Mouse (Mus musculus) forebrain, embryonic 12.5 days (tissue): ENCODE measurements around the gene Pigk. TPM values are rescaled to one million over a fixed set of nuclear protein-coding genes. Genes with fewer than 3 reads are reported as not detected.

Source experiments
- ATAC-seq: fragments of 200-750 bp; cut with Nextera tagmentation; 2 replicates; pipeline ENCODE4 v1.8.0; 2017; ENCODE audit warnings: moderate TSS enrichment; ENCODE audit not compliant: low FRiP score
- H3K27ac ChIP-seq: fragments of 300-500 bp; sonication (generic); 2 replicates; pipeline ENCODE4 v1.5.1; 2016; ENCODE audit warnings: mild to moderate bottlenecking
- H3K27me3 ChIP-seq: fragments of 300-500 bp; sonication (generic); 2 replicates; pipeline ENCODE4 v1.6.1; 2016; ENCODE audit warnings: mild to moderate bottlenecking
- H3K36me3 ChIP-seq: fragments of 300-500 bp; sonication (generic); replicated peaks from 2 replicates; pipeline ENCODE4 v1.6.1; 2016; ENCODE audit warnings: mild to moderate bottlenecking
- H3K4me1 ChIP-seq: fragments of 300-500 bp; sonication (generic); 2 replicates; pipeline ENCODE4 v1.6.1; 2016
- H3K4me2 ChIP-seq: fragments of 300-500 bp; sonication (generic); 2 replicates; pipeline ENCODE4 v1.6.1; 2016; ENCODE audit warnings: mild to moderate bottlenecking, moderate library complexity
- H3K4me3 ChIP-seq: fragments of 300-500 bp; sonication (generic); replicated peaks from 2 replicates; pipeline ENCODE4 v1.5.1; 2016; ENCODE audit warnings: mild to moderate bottlenecking
- H3K9ac ChIP-seq: fragments of 300-500 bp; sonication (generic); 2 replicates; pipeline ENCODE4 v1.6.1; 2016; ENCODE audit warnings: mild to moderate bottlenecking
- H3K9me3 ChIP-seq: fragments of 300-500 bp; sonication (generic); 2 replicates; pipeline ENCODE4 v1.6.1; 2016
- WGBS: fragments of 180-500 bp; shearing (Covaris S2); methylation state at CpG from one replicate; pipeline ENCODE4 v1.1.7; 2016; 5-methylcytosine and 5-hydroxymethylcytosine counted together
- polyA plus RNA-seq: library from polyadenylated mRNA; unstranded; fragments of >200 nt; fragmentation: Nextera tagmentation; extraction: Ambion mirVana; gene quantifications from 2 replicates; pipeline ENCODE4 v1.2.1, GENCODE M21; 2016

Pigk gene
- polyA plus RNA-seq, 1 experiment from 2014 or later: 32.5 TPM

- H3K4me3 ChIP-seq: no peak overlapping the region
- no peaks in the 10 kb centered on the region; the same call in 1 of the 2 replicates for H3K4me1 ChIP-seq
- 72% methylated on average over 10 of the region's 10 CpGs for WGBS
- no peaks in the 10 kb centered on the region for H3K27me3 ChIP-seq
- H3K9ac ChIP-seq: no peak overlapping the region
- no peaks in the 10 kb centered on the region for H3K36me3 ChIP-seq
- no peak for ATAC-seq
- no peaks in the 10 kb centered on the region for H3K9me3 ChIP-seq
- no peak overlapping the region for H3K27ac ChIP-seq
- no peak overlapping the region for H3K4me2 ChIP-seq
Measured at GRCm38 (mm10) chr3:152919101-152919500, 205.2 kb downstream of the Pigk start.

GRCm38 (mm10) chr3:152920365-152920764 is 206.5 kb downstream of the Pigk start:
- Histone ChIP-seq H3K4me2 (no peak overlapping the region), H3K4me1 (no peaks in the 10 kb centered on the region; the same call in 1 of the 2 replicates), H3K27ac (no peak overlapping the region), H3K36me3 (no peaks in the 10 kb centered on the region), H3K9ac (no peak overlapping the region), H3K27me3 (no peaks in the 10 kb centered on the region), H3K4me3 (no peak overlapping the region), H3K9me3 (no peaks in the 10 kb centered on the region)
- WGBS: 87% methylated on average over 3 of the region's 3 CpGs
- ATAC-seq: no peak

GRCm38 (mm10) chr3:152923530-152923929 is 209.6 kb downstream of the Pigk start:
- H3K9me3 ChIP-seq: no peaks in the 10 kb centered on the region
- no peak for ATAC-seq
- H3K27me3 ChIP-seq: 0 out of 2 replicates have a peak, but pooled peaks cover 3% of the 10 kb centered on the region
- H3K4me3 ChIP-seq: no peak overlapping the region
- peaks cover 9% of the 10 kb centered on the region for H3K4me1 ChIP-seq
- H3K4me2 ChIP-seq: no peak overlapping the region
- 85% methylated on average over 15 of the region's 15 CpGs for WGBS
- no peak overlapping the region for H3K9ac ChIP-seq
- H3K27ac ChIP-seq: no peak overlapping the region
- no peaks in the 10 kb centered on the region for H3K36me3 ChIP-seq

- WGBS: 94% methylated on average over 8 of the region's 8 CpGs
- Histone ChIP-seq H3K9me3 (no peaks in the 10 kb centered on the region), H3K4me1 (peaks cover 13% of the 10 kb centered on the region), H3K4me2 (no peak overlapping the region), H3K27ac (no peak overlapping the region), H3K27me3 (0 out of 2 replicates have a peak, but pooled peaks cover 3% of the 10 kb centered on the region), H3K4me3 (no peak overlapping the region), H3K9ac (no peak overlapping the region), H3K36me3 (no peaks in the 10 kb centered on the region)
- no peak for ATAC-seq
Measured at GRCm38 (mm10) chr3:152925364-152925763, 211.5 kb downstream of the Pigk start.

DNA sequence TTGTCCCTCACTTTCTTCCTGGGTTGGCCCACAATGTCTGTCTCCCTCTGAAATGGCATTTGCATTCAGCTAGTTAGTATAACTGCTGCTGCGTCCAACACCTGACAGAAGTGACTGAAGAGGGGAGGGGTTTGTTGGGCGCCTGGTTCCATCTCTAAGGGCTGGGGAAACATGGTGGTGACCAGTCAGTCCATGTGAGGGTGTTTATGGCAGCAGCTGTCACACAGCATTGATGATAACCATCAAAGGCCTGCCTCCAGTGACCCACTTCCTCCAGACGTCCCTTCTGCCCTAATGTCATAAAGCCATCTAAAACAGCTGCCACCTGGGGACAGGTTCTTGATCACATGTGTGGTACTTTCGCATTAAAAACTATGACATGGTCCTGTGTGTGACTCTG is 212.3 kb downstream of the Pigk start:
- Histone ChIP-seq H3K9me3 (no peaks in the 10 kb centered on the region), H3K27ac (no peak overlapping the region), H3K27me3 (0 out of 2 replicates have a peak, but pooled peaks cover 3% of the 10 kb centered on the region), H3K4me2 (no peak overlapping the region), H3K36me3 (no peaks in the 10 kb centered on the region), H3K4me3 (no peak overlapping the region), H3K4me1 (peaks cover 13% of the 10 kb centered on the region), H3K9ac (no peak overlapping the region)
- WGBS: 83% methylated on average over 4 of the region's 4 CpGs
- ATAC-seq: no peak

GRCm38 (mm10) chr3:152928287-152928975 is 214.5 kb downstream of the Pigk start:
- WGBS: 55% methylated on average over 13 of the region's 13 CpGs
- Histone ChIP-seq H3K36me3 (no peaks in the 10 kb centered on the region), H3K27ac (peak overlapping the region; percentile 51; the same call in 1 of the 2 replicates), H3K4me2 (no peak overlapping the region), H3K9ac (no peak overlapping the region), H3K4me1 (peaks cover 13% of the 10 kb centered on the region), H3K4me3 (no peak overlapping the region), H3K9me3 (no peaks in the 10 kb centered on the region), H3K27me3 (0 out of 2 replicates have a peak, but pooled peaks cover 3% of the 10 kb centered on the region)
- peak; percentile 47; the same call in 1 of the 2 replicates for ATAC-seq

GRCm38 (mm10) chr3:152929256-152929787 is 215.4 kb downstream of the Pigk start:
- Histone ChIP-seq H3K4me2 (no peak overlapping the region), H3K36me3 (no peaks in the 10 kb centered on the region), H3K4me1 (peaks cover 13% of the 10 kb centered on the region), H3K27me3 (0 out of 2 replicates have a peak, but pooled peaks cover 3% of the 10 kb centered on the region), H3K27ac (no peak overlapping the region), H3K9me3 (no peaks in the 10 kb centered on the region), H3K9ac (no peak overlapping the region), H3K4me3 (no peak overlapping the region)
- WGBS: 52% methylated on average over 10 of the region's 10 CpGs
- ATAC-seq: no peak

- no peak for ATAC-seq
- H3K27ac ChIP-seq: no peak overlapping the region
- H3K36me3 ChIP-seq: no peaks in the 10 kb centered on the region
- H3K4me1 ChIP-seq: peaks cover 13% of the 10 kb centered on the region
- 82% methylated on average over 7 of the region's 7 CpGs for WGBS
- H3K4me3 ChIP-seq: no peak overlapping the region
- no peak overlapping the region for H3K9ac ChIP-seq
- no peak overlapping the region for H3K4me2 ChIP-seq
- no peaks in the 10 kb centered on the region for H3K9me3 ChIP-seq
- H3K27me3 ChIP-seq: 0 out of 2 replicates have a peak, but pooled peaks cover 3% of the 10 kb centered on the region
Measured at GRCm38 (mm10) chr3:152929788-152930281, 215.9 kb downstream of the Pigk start.

DNA sequence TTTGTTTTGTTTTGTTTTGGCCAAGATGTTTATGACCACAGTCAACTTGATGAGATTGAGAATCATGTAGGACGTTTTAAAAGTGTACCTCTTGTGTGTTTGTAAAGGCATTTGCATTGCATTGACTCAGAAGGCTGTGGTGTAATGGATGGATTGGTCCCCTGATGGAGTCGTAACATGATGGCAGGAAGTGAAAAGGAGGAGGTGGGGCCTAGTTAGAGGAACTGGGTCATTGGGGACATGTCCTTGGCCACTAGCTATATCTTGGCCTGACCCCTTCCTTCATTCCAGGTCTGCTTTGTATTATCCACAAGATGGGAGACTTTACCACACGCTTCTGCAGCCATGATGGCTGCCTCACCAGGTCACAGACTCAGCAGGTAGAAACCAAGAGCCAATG is 217.5 kb downstream of the Pigk start:
- Histone ChIP-seq H3K9ac (no peak overlapping the region), H3K4me3 (no peak overlapping the region), H3K36me3 (no peaks in the 10 kb centered on the region), H3K4me1 (peaks cover 13% of the 10 kb centered on the region), H3K4me2 (no peak overlapping the region), H3K9me3 (no peaks in the 10 kb centered on the region), H3K27me3 (0 out of 2 replicates have a peak, but pooled peaks cover 2% of the 10 kb centered on the region), H3K27ac (no peak overlapping the region)
- no peak for ATAC-seq
- 86% methylated on average over 3 of the region's 3 CpGs for WGBS

- Histone ChIP-seq H3K36me3 (no peaks in the 10 kb centered on the region), H3K27ac (no peak overlapping the region), H3K4me2 (no peak overlapping the region), H3K4me3 (no peak overlapping the region), H3K9me3 (no peaks in the 10 kb centered on the region), H3K9ac (no peak overlapping the region), H3K27me3 (no peaks in the 10 kb centered on the region), H3K4me1 (peaks cover 13% of the 10 kb centered on the region)
- 76% methylated on average over 4 of the region's 4 CpGs for WGBS
- ATAC-seq: no peak
Measured at GRCm38 (mm10) chr3:152932096-152932495, 218.2 kb downstream of the Pigk start.

DNA sequence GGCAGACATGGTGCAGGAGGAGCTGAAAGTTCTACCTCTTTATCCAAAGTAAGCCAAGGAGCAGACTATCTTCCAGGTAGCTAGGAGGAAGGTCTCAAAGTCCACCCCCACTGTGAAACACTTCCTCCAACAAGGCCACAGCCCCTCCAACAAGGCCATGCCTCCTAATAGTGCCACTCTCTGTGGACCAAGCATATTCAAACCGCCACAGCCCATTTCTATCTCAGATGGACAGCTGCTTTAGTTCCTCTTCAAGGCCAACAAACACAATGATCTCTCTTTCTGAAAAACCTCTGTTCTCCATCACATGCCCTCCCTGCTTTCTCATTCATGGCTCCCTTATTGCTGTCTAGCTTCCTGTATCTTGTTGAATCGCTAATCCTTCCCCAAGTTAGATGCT is 218.6 kb downstream of the Pigk start:
- Histone ChIP-seq H3K27ac (no peak overlapping the region), H3K4me3 (no peak overlapping the region), H3K36me3 (no peaks in the 10 kb centered on the region), H3K4me1 (peaks cover 10% of the 10 kb centered on the region), H3K4me2 (no peak overlapping the region), H3K27me3 (no peaks in the 10 kb centered on the region), H3K9ac (no peak overlapping the region), H3K9me3 (no peaks in the 10 kb centered on the region)
- ATAC-seq: no peak
- WGBS: 83% methylated on average over 2 of the region's 2 CpGs

DNA sequence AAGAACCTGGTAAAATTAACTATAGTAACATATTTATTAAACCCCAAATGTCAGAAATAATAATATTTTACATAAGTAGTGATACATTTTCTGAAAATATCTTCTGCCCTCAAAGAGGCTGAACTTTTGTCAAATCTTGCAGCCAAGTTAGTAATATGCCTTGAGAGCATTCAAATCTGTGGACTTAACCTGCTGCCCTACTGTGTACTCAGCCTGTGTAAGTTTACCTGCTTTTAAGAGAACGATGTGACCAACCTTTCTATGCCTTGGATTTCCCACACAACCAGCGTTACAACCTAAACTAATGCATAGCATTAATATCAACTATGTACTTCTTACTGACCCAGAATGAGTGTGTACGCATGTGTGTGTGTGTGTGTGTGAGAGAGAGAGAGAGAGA is 219.8 kb downstream of the Pigk start:
- Histone ChIP-seq H3K27ac (no peak overlapping the region), H3K27me3 (no peaks in the 10 kb centered on the region), H3K9me3 (no peaks in the 10 kb centered on the region), H3K4me1 (peaks cover 2% of the 10 kb centered on the region), H3K36me3 (no peaks in the 10 kb centered on the region), H3K9ac (no peak overlapping the region), H3K4me3 (no peak overlapping the region), H3K4me2 (no peak overlapping the region)
- WGBS: 92% methylated on average over 3 of the region's 3 CpGs
- no peak for ATAC-seq

DNA sequence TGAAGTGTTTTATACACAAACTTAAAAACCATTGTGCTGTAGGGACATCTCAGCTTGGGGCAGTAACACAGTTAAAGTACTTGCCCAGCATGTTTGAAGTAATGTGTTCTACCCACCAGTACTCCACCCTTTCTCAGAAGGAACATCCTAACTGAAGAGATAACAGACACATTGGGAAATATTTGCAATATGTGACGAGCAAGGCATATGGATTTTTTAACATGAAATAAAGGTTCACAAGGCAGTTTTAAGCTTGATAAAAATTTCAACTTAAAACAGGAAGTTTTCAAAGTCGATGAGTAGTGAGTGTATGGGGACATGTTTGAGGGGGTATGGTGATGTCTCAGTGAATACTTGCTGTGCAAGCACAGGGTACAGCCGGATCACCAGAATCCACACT is 222.4 kb downstream of the Pigk start:
- WGBS: 93% methylated on average over 3 of the region's 3 CpGs
- no peaks in the 10 kb centered on the region for H3K36me3 ChIP-seq
- H3K9me3 ChIP-seq: no peaks in the 10 kb centered on the region
- ATAC-seq: no peak
- H3K9ac ChIP-seq: no peak overlapping the region
- H3K4me1 ChIP-seq: no peaks in the 10 kb centered on the region
- no peaks in the 10 kb centered on the region for H3K27me3 ChIP-seq
- no peak overlapping the region for H3K27ac ChIP-seq
- no peak overlapping the region for H3K4me3 ChIP-seq
- H3K4me2 ChIP-seq: no peak overlapping the region
